ENCODE assay signal across 20 mouse cellular contexts in genomic region chr17:84431991-84432390, GRCm38 (mm10).
"Had no signal": no experiment of that assay in that cellular context is flagged by ENCODE, and none has a peak within 500 bp of the region (broad histone marks: within the 10 kb centered on the region; RNA-seq: fewer than 3 reads in every experiment).

No protein-coding gene starts in this region.

- H3K4me1 ChIP-seq: kidney, embryonic 15.5 days; limb, embryonic 10.5 days; limb, embryonic 13.5 days; liver, embryonic 15.5 days; megakaryocyte, embryonic 14.5 days; midbrain, embryonic 10.5 days; midbrain, embryonic 13.5 days; stomach, embryonic 15.5 days had no signal

- H3K4me3 ChIP-seq: kidney, embryonic 15.5 days; limb, embryonic 10.5 days; limb, embryonic 13.5 days; liver, embryonic 15.5 days; megakaryocyte, embryonic 14.5 days; midbrain, embryonic 10.5 days; midbrain, embryonic 13.5 days; stomach, embryonic 15.5 days had no signal

- H3K27ac ChIP-seq: hindbrain, postnatal 0 days; kidney, embryonic 15.5 days; limb, embryonic 10.5 days; limb, embryonic 13.5 days; liver, embryonic 15.5 days; midbrain, embryonic 10.5 days; midbrain, embryonic 13.5 days; stomach, embryonic 15.5 days had no signal

- ATAC-seq: hindbrain, postnatal 0 days; inflammation-experienced regulatory T-cells, adult 6 months; midbrain, embryonic 13.5 days had no signal

- DNase-seq: kidney, adult 11 months; kidney, adult 8-10 months; kidney, postnatal 10 days; kidney, postnatal 4 days; lung, embryonic 14.5 days; lung, postnatal 10 days; lung, postnatal 36 days; thymus, adult 18-20 months; thymus, postnatal 36 days had no signal

- H3K9me3 ChIP-seq: kidney, embryonic 15.5 days; limb, embryonic 10.5 days; limb, embryonic 13.5 days; liver, embryonic 15.5 days; megakaryocyte, embryonic 14.5 days; midbrain, embryonic 10.5 days; midbrain, embryonic 13.5 days; stomach, embryonic 15.5 days had no signal

- H3K27me3 ChIP-seq: kidney, embryonic 15.5 days; limb, embryonic 13.5 days; liver, embryonic 15.5 days; megakaryocyte, embryonic 14.5 days; midbrain, embryonic 13.5 days; stomach, embryonic 15.5 days had no signal

- H3K4me2 ChIP-seq: kidney, embryonic 15.5 days; limb, embryonic 13.5 days; liver, embryonic 11.5 days; liver, embryonic 15.5 days; lung, embryonic 14.5 days; midbrain, embryonic 13.5 days; stomach, embryonic 15.5 days had no signal

- H3K9ac ChIP-seq: kidney, embryonic 15.5 days; limb, embryonic 13.5 days; liver, embryonic 15.5 days; lung, embryonic 14.5 days; midbrain, embryonic 13.5 days; stomach, embryonic 15.5 days had no signal
